Mouse (Mus musculus) liver, adult 2 months (tissue): ENCODE results near the gene Rngtt.

Source experiments
- CTCF ChIP-seq: fragments of 200-500 bp; IDR thresholded peaks from 2 replicates; pipeline ENCODE4 v1.5.1; 2011; ENCODE audit warnings: low read depth, low read length, control low read depth
- POLR2A ChIP-seq: fragments of 200-500 bp; IDR thresholded peaks from 2 replicates; pipeline ENCODE4 v1.6.1; 2011; ENCODE audit warnings: low read length, control low read depth; ENCODE audit not compliant: insufficient read depth; ENCODE audit errors: extremely low read depth

- TF ChIP-seq CTCF (no peak), POLR2A (no peak)
Observed at GRCm38 (mm10) chr4:33459851-33460250, 149.7 kb downstream of the Rngtt start.
